Mouse (Mus musculus) right cerebral cortex, postnatal 25 days (tissue): ENCODE results near the gene Cd24a.

Experiments used
- DNase-seq: peaks from one replicate; pipeline ENCODE4 v3.0.0; 2022

Cd24a gene

GRCm38 (mm10) chr10:43577997-43578331, at the start of gene Cd24a:
Cd24a (plus strand) TSS chr10:43578284.
- no peak for DNase-seq

GRCm38 (mm10) chr10:43534382-43534781, 43.7 kb upstream of the Cd24a start:
- no peak for DNase-seq

GRCm38 (mm10) chr10:43537652-43538051, 40.4 kb upstream of the Cd24a start:
- DNase-seq, result no peak

GRCm38 (mm10) chr10:43538831-43539230, 39.3 kb upstream of the Cd24a start:
- no peak for DNase-seq

GRCm38 (mm10) chr10:43539746-43540310, 38.3 kb upstream of the Cd24a start:
- no peak for DNase-seq

- peak; percentile 93 for DNase-seq
Observed at GRCm38 (mm10) chr10:43540442-43541152, 37.5 kb upstream of the Cd24a start, which contains the start of gene 1700021F05Rik. 1700021F05Rik (minus strand) TSS chr10:43540994.

- DNase-seq, result no peak
Observed at GRCm38 (mm10) chr10:43541153-43541544, 36.9 kb upstream of the Cd24a start.

GRCm38 (mm10) chr10:43549411-43549810, 28.7 kb upstream of the Cd24a start:
- DNase-seq, result no peak

GRCm38 (mm10) chr10:43550923-43551322, 27.2 kb upstream of the Cd24a start:
- DNase-seq, result no peak

GRCm38 (mm10) chr10:43551388-43551787, 26.7 kb upstream of the Cd24a start:
- no peak for DNase-seq

- DNase-seq, result no peak
Observed at GRCm38 (mm10) chr10:43557630-43558165, 20.4 kb upstream of the Cd24a start.

- DNase-seq, result no peak
Observed at GRCm38 (mm10) chr10:43559313-43559712, 18.8 kb upstream of the Cd24a start.

GRCm38 (mm10) chr10:43560765-43561164, 17.3 kb upstream of the Cd24a start:
- no peak for DNase-seq

GRCm38 (mm10) chr10:43561311-43561710, 16.8 kb upstream of the Cd24a start:
- DNase-seq, result no peak

GRCm38 (mm10) chr10:43574352-43574751, 3.7 kb upstream of the Cd24a start:
- DNase-seq, result no peak

GRCm38 (mm10) chr10:43574956-43575355, 3.1 kb upstream of the Cd24a start:
- peak; percentile 66 for DNase-seq

- no peak for DNase-seq
Observed at GRCm38 (mm10) chr10:43577299-43577996, 636 bp upstream of the Cd24a start.

- DNase-seq, result peak; percentile 25
Observed at GRCm38 (mm10) chr10:43578366-43578753, 276 bp downstream of the Cd24a start.

- peak; percentile 12 for DNase-seq
Observed at GRCm38 (mm10) chr10:43578754-43579380, 783 bp downstream of the Cd24a start.

GRCm38 (mm10) chr10:43579381-43580261, 1.5 kb downstream of the Cd24a start:
- DNase-seq, result no peak

GRCm38 (mm10) chr10:43580649-43581078, 2.6 kb downstream of the Cd24a start:
- no peak for DNase-seq

GRCm38 (mm10) chr10:43581260-43581659, 3.2 kb downstream of the Cd24a start:
- DNase-seq, result no peak
